Mouse (Mus musculus) cortical plate, adult 2 months (tissue): Measurements from ENCODE around the gene Ifi27. TPM values are rescaled to one million over a fixed set of nuclear protein-coding genes. Genes with fewer than 3 reads are reported as not detected.

Experiments used
- H3K27ac ChIP-seq: fragments of 200-500 bp; 2 replicates; pipeline ENCODE4 v1.5.1; 2012; ENCODE audit warnings: low read length, control low read depth, inconsistent platforms; ENCODE audit not compliant: insufficient read depth
- H3K4me1 ChIP-seq: fragments of 200-500 bp; 2 replicates; pipeline ENCODE4 v1.6.1; 2011; ENCODE audit warnings: low read length; ENCODE audit not compliant: control insufficient read depth, insufficient read depth
- H3K4me3 ChIP-seq: fragments of 200-500 bp; 2 replicates; pipeline ENCODE4 v1.5.1; 2011; ENCODE audit warnings: mild to moderate bottlenecking, low read length, control low read depth; ENCODE audit not compliant: insufficient read depth
- CTCF ChIP-seq: fragments of 200-500 bp; IDR thresholded peaks from 2 replicates; pipeline ENCODE4 v1.5.1; 2011; ENCODE audit warnings: mild to moderate bottlenecking, control low read depth, low read length; ENCODE audit not compliant: insufficient read depth; ENCODE audit errors: extremely low read depth
- POLR2A ChIP-seq: fragments of 200-500 bp; IDR thresholded peaks from 2 replicates; pipeline ENCODE4 v1.6.1; 2011; ENCODE audit warnings: mild to moderate bottlenecking, low read length, control low read depth; ENCODE audit not compliant: insufficient read depth; ENCODE audit errors: extremely low read depth
- polyA plus RNA-seq: library from polyadenylated mRNA; depleted of rRNA; stranded (reverse); fragments of >200 nt; gene quantifications from 2 replicates; pipeline ENCODE4 v1.2.3, GENCODE M21; 2012; rRNA removed

Gene Ifi27
- polyA plus RNA-seq = 88.3 and 110 TPM in 2 replicates

GRCm38 (mm10) chr12:103433986-103434731 is at the start of gene Ifi27:
Gene Ifi27 (plus strand): TSS chr12:103434211.
- no peak for TF ChIP-seq POLR2A
- no peak for TF ChIP-seq CTCF
- H3K4me3 ChIP-seq = peak within 1 kb of the TSS; percentile 29
- peak within 1 kb of the TSS; percentile 68; the same call in 1 of the 2 replicates for H3K27ac ChIP-seq
- H3K4me1 ChIP-seq = no peaks in the 10 kb centered on the region

GRCm38 (mm10) chr12:103388505-103389347 is 45.3 kb upstream of the Ifi27 start, which contains the start of gene Otub2:
Gene Otub2 (plus strand): TSS chr12:103388682.
- H3K27ac ChIP-seq = peak within 1 kb of the TSS; percentile 69; the same call in 1 of the 2 replicates
- TF ChIP-seq POLR2A = peak; percentile 63; the same call in 1 of the 2 replicates
- no peak for TF ChIP-seq CTCF
- H3K4me1 ChIP-seq = peaks cover 3% of the 10 kb centered on the region; the same call in 1 of the 2 replicates
- H3K4me3 ChIP-seq = peak within 1 kb of the TSS; percentile 79

GRCm38 (mm10) chr12:103389348-103389727 is 44.7 kb upstream of the Ifi27 start:
- Histone ChIP-seq H3K4me1 (peaks cover 3% of the 10 kb centered on the region; the same call in 1 of the 2 replicates), H3K27ac (no peak overlapping the region), H3K4me3 (peak overlapping the region; percentile 79)
- TF ChIP-seq CTCF (no peak), POLR2A (no peak)

GRCm38 (mm10) chr12:103389982-103390381 is 44.0 kb upstream of the Ifi27 start:
- H3K4me1 ChIP-seq = peaks cover 3% of the 10 kb centered on the region; the same call in 1 of the 2 replicates
- peak overlapping the region; percentile 3; the same call in 1 of the 2 replicates for H3K4me3 ChIP-seq
- TF ChIP-seq POLR2A (no peak), CTCF (no peak)
- no peak overlapping the region for H3K27ac ChIP-seq

GRCm38 (mm10) chr12:103391098-103391497 is 42.9 kb upstream of the Ifi27 start:
- Histone ChIP-seq H3K4me3 (no peak overlapping the region), H3K4me1 (peaks cover 5% of the 10 kb centered on the region), H3K27ac (0 out of 2 replicates have a peak overlapping the region, but pooled peaks have one; percentile 0)
- TF ChIP-seq POLR2A = no peak; the same call in 1 of the 2 replicates
- TF ChIP-seq CTCF = no peak

- H3K4me3 ChIP-seq = no peak overlapping the region
- TF ChIP-seq CTCF (no peak), POLR2A (no peak)
- H3K4me1 ChIP-seq = peaks cover 5% of the 10 kb centered on the region
- H3K27ac ChIP-seq = no peak overlapping the region
Observed at GRCm38 (mm10) chr12:103393528-103393927, 40.5 kb upstream of the Ifi27 start.

GRCm38 (mm10) chr12:103395486-103396275 is 38.3 kb upstream of the Ifi27 start:
- TF ChIP-seq CTCF (no peak), POLR2A (no peak)
- no peak overlapping the region for H3K4me3 ChIP-seq
- H3K27ac ChIP-seq = no peak overlapping the region
- peaks cover 3% of the 10 kb centered on the region for H3K4me1 ChIP-seq

GRCm38 (mm10) chr12:103396751-103397150 is 37.3 kb upstream of the Ifi27 start:
- Histone ChIP-seq H3K27ac (no peak overlapping the region), H3K4me3 (no peak overlapping the region), H3K4me1 (peaks cover 3% of the 10 kb centered on the region)
- TF ChIP-seq CTCF (no peak), POLR2A (no peak)

GRCm38 (mm10) chr12:103404131-103404530 is 29.9 kb upstream of the Ifi27 start:
- Histone ChIP-seq H3K4me1 (peaks cover 2% of the 10 kb centered on the region; the same call in 1 of the 2 replicates), H3K4me3 (no peak overlapping the region), H3K27ac (no peak overlapping the region)
- TF ChIP-seq POLR2A (no peak), CTCF (no peak)
